In the genomic region with DNA sequence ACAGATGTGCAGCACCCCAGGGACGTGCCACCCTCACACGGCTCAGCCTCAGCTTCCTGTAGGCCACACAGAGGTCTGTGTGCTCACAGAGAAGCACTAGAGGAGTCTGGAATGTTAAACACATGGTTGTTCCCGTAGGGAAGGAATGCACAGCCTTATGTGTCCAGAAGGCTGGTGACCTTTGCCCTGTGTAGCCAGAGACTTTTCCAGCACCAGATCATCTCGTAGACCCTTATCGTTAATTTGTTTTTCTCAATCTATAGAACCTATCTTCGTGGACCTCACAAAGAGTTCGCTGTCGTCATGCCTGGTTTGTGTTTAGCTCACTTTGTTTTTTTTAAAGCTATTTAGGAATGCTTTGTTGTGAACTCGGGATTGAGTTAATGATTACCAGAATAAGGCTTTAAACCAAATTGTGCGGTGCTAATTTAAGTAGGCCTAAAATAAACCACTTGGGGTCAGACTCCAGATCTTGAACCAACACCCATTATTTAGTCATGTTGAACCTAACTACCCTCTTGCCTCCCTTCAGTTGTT, we compare ENCODE assay signal across 15 mouse cellular contexts. TPM values are rescaled to one million over a fixed set of nuclear protein-coding genes. Genes with fewer than 3 reads are reported as not detected.
A peak's percentile ranks its signal among the peaks of the same experiment; 100 is the strongest.
DNase-seq lines count a peak whose midpoint lies in the region; ATAC-seq and TF ChIP-seq lines count a peak whose summit lies in the region.
"Had no signal": no experiment of that assay in that cellular context is flagged by ENCODE, and none has a peak within 500 bp of the region (broad histone marks: within the 10 kb centered on the region; RNA-seq: fewer than 3 reads in every experiment).

No protein-coding gene starts in this region.

- no peaks in the 10 kb centered on the region for H3K9me3 ChIP-seq in intestine, embryonic 15.5 days
- H3K9me3 ChIP-seq in kidney, postnatal 0 days (replicated peaks; ENCODE audit: low read length), result no peaks in the 10 kb centered on the region
- H3K9me3 ChIP-seq: limb, embryonic 15.5 days had no signal

- peak; percentile 74 for DNase-seq in kidney, adult 11 months
- no peak for DNase-seq in kidney, postnatal 10 days
- peak; percentile 62 for DNase-seq in kidney, postnatal 0 days (ENCODE audit: low spot score)
- DNase-seq in cerebellum, adult 9-10 months, result no peak
- DNase-seq in adrenal gland, postnatal 25 days, result no peak
- no peak for DNase-seq in layer of hippocampus, adult 9-10 months (ENCODE audit: low spot score)
- DNase-seq: adrenal gland, postnatal 36 days; cerebellum, postnatal 25 days; forebrain, postnatal 0 days; gastrocnemius, postnatal 25 days had no signal

- 0 out of 2 replicates have a peak, but pooled peaks have one; percentile 15 for TF ChIP-seq CTCF in kidney, postnatal 0 days (IDR thresholded peaks at IDR 0.05; ENCODE audit: low read depth)
- TF ChIP-seq CTCF in small intestine, adult 2 months (IDR thresholded peaks at IDR 0.05; ENCODE audit: extremely low read depth, insufficient read length, insufficient replicate concordance, low read depth, low read length), result no peak

- no peaks in the 10 kb centered on the region for H3K27me3 ChIP-seq in intestine, embryonic 15.5 days (replicated peaks)
- no peaks in the 10 kb centered on the region for H3K27me3 ChIP-seq in kidney, postnatal 0 days (ENCODE audit: insufficient read depth, low read length)
- no peaks in the 10 kb centered on the region for H3K27me3 ChIP-seq in small intestine, adult 2 months (ENCODE audit: control insufficient read depth, insufficient read depth, low read length)
- H3K27me3 ChIP-seq: limb, embryonic 15.5 days had no signal

- 26% methylated on average over 10 of the region's 10 CpGs for WGBS in intestine, embryonic 15.5 days
- WGBS in kidney, postnatal 0 days, result 39% methylated on average over 10 of the region's 10 CpGs
- WGBS in small intestine, adult 2 months, result 20% methylated on average over 10 of the region's 10 CpGs

- no peak for TF ChIP-seq POLR2A in small intestine, adult 2 months (IDR thresholded peaks at IDR 0.05; ENCODE audit: low read depth, low read length)

- no peaks in the 10 kb centered on the region for H3K36me3 ChIP-seq in intestine, embryonic 15.5 days
- no peaks in the 10 kb centered on the region for H3K36me3 ChIP-seq in kidney, postnatal 0 days (ENCODE audit: insufficient read depth, low read length)
- no peaks in the 10 kb centered on the region for H3K36me3 ChIP-seq in small intestine, adult 2 months (ENCODE audit: control insufficient read depth, insufficient read depth, low read length)
- H3K36me3 ChIP-seq: limb, embryonic 15.5 days; neural tube, embryonic 13.5 days had no signal

- H3K4me3 ChIP-seq in intestine, embryonic 15.5 days (replicated peaks), result no peak overlapping the region
- no peak overlapping the region for H3K4me3 ChIP-seq in kidney, postnatal 0 days (replicated peaks; ENCODE audit: low read depth, low read length)
- no peak overlapping the region for H3K4me3 ChIP-seq in small intestine, adult 2 months (ENCODE audit: low read depth, low read length)
- H3K4me3 ChIP-seq: left cerebral cortex, adult 2 months; limb, embryonic 15.5 days; neural tube, embryonic 13.5 days had no signal

- no peak overlapping the region for H3K4me2 ChIP-seq in intestine, embryonic 15.5 days (replicated peaks)
- no peak overlapping the region for H3K4me2 ChIP-seq in kidney, postnatal 0 days (ENCODE audit: low read length)
- H3K4me2 ChIP-seq: limb, embryonic 15.5 days; neural tube, embryonic 13.5 days had no signal

- ATAC-seq in intestine, embryonic 15.5 days, result peak; percentile 81
- peak; percentile 81 for ATAC-seq in kidney, postnatal 0 days (replicated peaks; ENCODE audit: low FRiP score, low read depth)
- ATAC-seq: forebrain, postnatal 0 days had no signal

- peaks cover 5% of the 10 kb centered on the region; the same call in 1 of the 2 replicates for H3K4me1 ChIP-seq in intestine, embryonic 15.5 days (replicated peaks)
- 0 out of 2 replicates have a peak, but pooled peaks cover 2% of the 10 kb centered on the region for H3K4me1 ChIP-seq in kidney, postnatal 0 days (replicated peaks; ENCODE audit: insufficient read depth, low read length)
- H3K4me1 ChIP-seq in small intestine, adult 2 months (ENCODE audit: control insufficient read depth, insufficient read depth, insufficient read length, low read length), result peaks cover 9% of the 10 kb centered on the region
- H3K4me1 ChIP-seq: neural tube, embryonic 13.5 days had no signal

- no peak overlapping the region for H3K9ac ChIP-seq in intestine, embryonic 15.5 days
- no peak overlapping the region for H3K9ac ChIP-seq in kidney, postnatal 0 days (ENCODE audit: low read depth, low read length)
- H3K9ac ChIP-seq: forebrain, postnatal 0 days; limb, embryonic 15.5 days; neural tube, embryonic 13.5 days had no signal

- H3K27ac ChIP-seq in intestine, embryonic 15.5 days, result no peak overlapping the region
- peak overlapping the region; percentile 83 for H3K27ac ChIP-seq in kidney, postnatal 0 days
- H3K27ac ChIP-seq in small intestine, adult 2 months (ENCODE audit: insufficient read depth, low read depth, low read length), result 0 out of 2 replicates have a peak overlapping the region, but pooled peaks have one; percentile 36
- H3K27ac ChIP-seq: left cerebral cortex, adult 2 months; limb, embryonic 15.5 days; neural tube, embryonic 13.5 days had no signal

RNA-seq across cellular contexts. Expression of gene Sema4a, which starts 10.0 kb away (rescaled TPM):
- 30.9 and 39.2 TPM in 2 replicates for polyA plus RNA-seq in intestine, embryonic 15.5 days (2015; fragmentation: Nextera tagmentation; extraction: Ambion mirVana)
- 32.6 and 33.3 TPM in 2 replicates for polyA plus RNA-seq in kidney, postnatal 0 days (2015; fragmentation: Nextera tagmentation; extraction: Ambion mirVana)
- polyA plus RNA-seq in small intestine, adult 2 months (2012; rRNA removed), result 137 and 321 TPM in 2 replicates
- 6.0 and 6.2 TPM in 2 replicates for total RNA-seq in adrenal gland, postnatal 25 days (2021)

RNA-seq across cellular contexts. Expression of gene Lmna, which starts 38.7 kb away (rescaled TPM):
- polyA plus RNA-seq in intestine, embryonic 15.5 days (2015; fragmentation: Nextera tagmentation; extraction: Ambion mirVana), result 120 TPM in 2 replicates
- 99.3 and 108 TPM in 2 replicates for polyA plus RNA-seq in kidney, postnatal 0 days (2015; fragmentation: Nextera tagmentation; extraction: Ambion mirVana)
- 209 and 353 TPM in 2 replicates for polyA plus RNA-seq in small intestine, adult 2 months (2012; rRNA removed)
- 90.6 and 91.1 TPM in 2 replicates for total RNA-seq in adrenal gland, postnatal 25 days (2021)

RNA-seq across cellular contexts. Expression of gene Slc25a44, which starts 46.1 kb away (rescaled TPM):
- polyA plus RNA-seq in intestine, embryonic 15.5 days (2015; fragmentation: Nextera tagmentation; extraction: Ambion mirVana), result 17.2 and 17.3 TPM in 2 replicates
- 17.1 and 17.7 TPM in 2 replicates for polyA plus RNA-seq in kidney, postnatal 0 days (2015; fragmentation: Nextera tagmentation; extraction: Ambion mirVana)
- polyA plus RNA-seq in small intestine, adult 2 months (2012; rRNA removed), result 19.7 and 44.8 TPM in 2 replicates
- 42.9 and 45.9 TPM in 2 replicates for total RNA-seq in adrenal gland, postnatal 25 days (2021)

Comparison
In these comparisons a context has a peak if more than half of its experiments do, and no peak if none do; other contexts are left out.
1. DNase-seq: peak in kidney, adult 11 months (single experiment) and kidney, postnatal 0 days (single experiment); none in kidney, postnatal 10 days (single experiment), cerebellum, adult 9-10 months (single experiment), adrenal gland, postnatal 25 days (single experiment) and layer of hippocampus, adult 9-10 months (single experiment).